Mouse (Mus musculus): ENCODE data around the gene 4930595D18Rik.

DNA sequence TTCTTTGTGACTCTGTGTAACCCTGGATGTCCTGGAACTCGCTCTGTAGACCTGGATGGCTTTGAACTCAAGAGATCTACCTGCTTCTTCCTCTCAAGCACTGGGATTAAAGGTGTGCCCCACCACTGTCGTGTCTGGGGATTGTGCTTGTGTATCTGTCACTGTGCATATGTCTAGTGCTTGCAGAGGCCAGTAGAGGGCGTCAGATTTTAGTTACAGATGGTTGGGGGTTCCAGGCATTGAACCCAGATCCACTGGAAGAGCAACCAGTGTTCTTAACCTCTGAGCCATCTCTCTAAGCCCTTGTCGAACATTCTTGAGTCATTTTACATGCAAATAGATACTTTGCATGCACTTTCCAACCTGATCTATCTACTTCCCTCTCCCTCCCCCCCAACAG is 5.5 kb downstream of the 4930595D18Rik start:
- no peak for TF ChIP-seq CTCF (IDR thresholded peaks at IDR 0.05; ENCODE audit: insufficient read depth, low read length)
- TF ChIP-seq POLR2A (IDR thresholded peaks at IDR 0.05; ENCODE audit: borderline replicate concordance, extremely low read depth, low read depth, low read length): no peak

Measured in lung, adult 2 months (tissue).